Mouse (Mus musculus): Measurements from ENCODE around the gene Rbms3. TPM values are rescaled to one million over a fixed set of nuclear protein-coding genes. Genes with fewer than 3 reads are reported as not detected.

Gene Rbms3
- total and polyA plus RNA-seq, 3 experiments = not detected

GRCm38 (mm10) chr9:117508941-117509340 is 120.8 kb downstream of the Rbms3 start:
- Histone ChIP-seq H3K4me3 (replicated peaks in 1 of 3; ENCODE audit: low read depth in 2 of 3, low read length in 2 of 3, poor library complexity in 1 of 3) (no peak overlapping the region), H3K79me2 (replicated peaks; ENCODE audit: control insufficient read depth, extremely low read depth, insufficient read depth, poor library complexity, severe bottlenecking) (no peaks in the 10 kb centered on the region), H3K27me3 (replicated peaks) (no peaks in the 10 kb centered on the region), H3K9ac (ENCODE audit: insufficient read depth, low read depth) (no peak overlapping the region), H3K4me2 (ENCODE audit: insufficient read depth, low read depth, poor library complexity, severe bottlenecking) (no peak overlapping the region), H3K27ac (ENCODE audit: insufficient read depth, low read depth) (no peak overlapping the region), H3K36me3 (replicated peaks in 1 of 2; ENCODE audit: control insufficient read depth in 1 of 2, insufficient read depth in 1 of 2, low read length in 1 of 2) (no peaks in the 10 kb centered on the region), H3K9me3 (replicated peaks; ENCODE audit: low read length) (peaks cover 44% of the 10 kb centered on the region), H3K4me1 (ENCODE audit: control insufficient read depth in 1 of 2, insufficient read depth in 2 of 2) (no peaks in the 10 kb centered on the region)
- no peak for DNase-seq (ENCODE audit: extremely low read depth)
- dilution Hi-C loops (cut with MboI; ENCODE audit: extremely low pct_ligation_motif_present, extremely low pct_unique_long_range_greater_than_20kb, low sequenced_read_pairs) (no loop called here), in situ Hi-C loops (cut with MboI; ENCODE audit: low pct_ligation_motif_present, low pct_unique_long_range_greater_than_20kb, low sequenced_read_pairs) (no loop called here)
- TF ChIP-seq ZMIZ1 (IDR thresholded peaks at IDR 0.05; ENCODE audit: low read depth, low read length) (no peak), RCOR1 (conservative IDR thresholded peaks at IDR 0.05; ENCODE audit: low read depth, low read length) (no peak), GABPA (IDR thresholded peaks at IDR 0.05; ENCODE audit: insufficient replicate concordance, low read depth, low read length) (no peak), USF1 (IDR thresholded peaks at IDR 0.05; ENCODE audit: low read depth, low read length) (no peak), HCFC1 (IDR thresholded peaks at IDR 0.05; ENCODE audit: low read depth, low read length) (no peak), CTCF (conservative IDR thresholded peaks at IDR 0.05 in 1 of 2, IDR thresholded peaks at IDR 0.05 in 1 of 2; ENCODE audit: low read depth in 2 of 2, low read length in 2 of 2) (no peak), CHD1 (IDR thresholded peaks at IDR 0.05; ENCODE audit: low read depth, low read length) (no peak), RAD21 (IDR thresholded peaks at IDR 0.05; ENCODE audit: low read depth, low read length) (no peak), MAFK (IDR thresholded peaks at IDR 0.05; ENCODE audit: insufficient replicate concordance, low read length) (no peak), E2F4 (IDR thresholded peaks at IDR 0.05; ENCODE audit: insufficient replicate concordance, low read depth, low read length) (no peak), MEF2A (IDR thresholded peaks at IDR 0.05; ENCODE audit: borderline replicate concordance, low read depth, low read length) (no peak), JUN (IDR thresholded peaks at IDR 0.05; ENCODE audit: insufficient read depth, low read depth, low read length) (no peak), MAX (IDR thresholded peaks at IDR 0.05; ENCODE audit: low read length) (no peak), UBTF (IDR thresholded peaks at IDR 0.05; ENCODE audit: low read depth, low read length) (no peak), MYC (IDR thresholded peaks at IDR 0.05; ENCODE audit: low read depth, low read length) (no peak), TBP (conservative IDR thresholded peaks at IDR 0.05; ENCODE audit: low read depth, low read length) (no peak), IRF4 (IDR thresholded peaks at IDR 0.05; ENCODE audit: low read depth, low read length) (no peak)

GRCm38 (mm10) chr9:117491866-117492265 is 137.8 kb downstream of the Rbms3 start:
- no peak for DNase-seq (ENCODE audit: extremely low read depth)
- no peak overlapping the region for H3K9ac ChIP-seq (ENCODE audit: insufficient read depth, low read depth)
- dilution Hi-C loops (cut with MboI; ENCODE audit: extremely low pct_ligation_motif_present, extremely low pct_unique_long_range_greater_than_20kb, low sequenced_read_pairs) = no loop called here
- H3K36me3 ChIP-seq (replicated peaks in 1 of 2; ENCODE audit: control insufficient read depth in 1 of 2, insufficient read depth in 1 of 2, low read length in 1 of 2) = no peaks in the 10 kb centered on the region
- no peaks in the 10 kb centered on the region for H3K79me2 ChIP-seq (replicated peaks; ENCODE audit: control insufficient read depth, extremely low read depth, insufficient read depth, poor library complexity, severe bottlenecking)
- no peak overlapping the region for H3K4me2 ChIP-seq (ENCODE audit: insufficient read depth, low read depth, poor library complexity, severe bottlenecking)
- H3K27me3 ChIP-seq (replicated peaks) = no peaks in the 10 kb centered on the region
- in situ Hi-C loops (cut with MboI; ENCODE audit: low pct_ligation_motif_present, low pct_unique_long_range_greater_than_20kb, low sequenced_read_pairs) = no loop called here
- TF ChIP-seq USF1 (IDR thresholded peaks at IDR 0.05; ENCODE audit: low read depth, low read length) (no peak), GABPA (IDR thresholded peaks at IDR 0.05; ENCODE audit: insufficient replicate concordance, low read depth, low read length) (no peak), CHD1 (IDR thresholded peaks at IDR 0.05; ENCODE audit: low read depth, low read length) (no peak), ETS1 (conservative IDR thresholded peaks at IDR 0.05; ENCODE audit: low read depth, low read length) (no peak), JUND (conservative IDR thresholded peaks at IDR 0.05; ENCODE audit: low read depth, low read length) (no peak), MEF2A (IDR thresholded peaks at IDR 0.05; ENCODE audit: borderline replicate concordance, low read depth, low read length) (no peak), MXI1 (IDR thresholded peaks at IDR 0.05; ENCODE audit: low read depth, low read length) (no peak), EP300 (IDR thresholded peaks at IDR 0.05; ENCODE audit: low read length) (no peak), RAD21 (IDR thresholded peaks at IDR 0.05; ENCODE audit: low read depth, low read length) (no peak), TCF12 (IDR thresholded peaks at IDR 0.05; ENCODE audit: low read depth, low read length) (no peak), TBP (conservative IDR thresholded peaks at IDR 0.05; ENCODE audit: low read depth, low read length) (no peak), SIN3A (IDR thresholded peaks at IDR 0.05; ENCODE audit: low read length) (no peak), MAFK (IDR thresholded peaks at IDR 0.05; ENCODE audit: insufficient replicate concordance, low read length) (no peak), ZNF384 (IDR thresholded peaks at IDR 0.05; ENCODE audit: low read depth, low read length) (no peak), E2F4 (IDR thresholded peaks at IDR 0.05; ENCODE audit: insufficient replicate concordance, low read depth, low read length) (no peak)
- H3K27ac ChIP-seq (ENCODE audit: insufficient read depth, low read depth) = no peak overlapping the region
- no peaks in the 10 kb centered on the region for H3K4me1 ChIP-seq (ENCODE audit: control insufficient read depth in 1 of 2, insufficient read depth in 2 of 2)
- no peak overlapping the region for H3K4me3 ChIP-seq (replicated peaks in 1 of 3; ENCODE audit: low read depth in 2 of 3, low read length in 2 of 3, poor library complexity in 1 of 3)
- peaks cover 75% of the 10 kb centered on the region for H3K9me3 ChIP-seq (replicated peaks; ENCODE audit: low read length)
